Mouse (Mus musculus): ENCODE results near the gene Ddx11. TPM values are rescaled to one million over a fixed set of nuclear protein-coding genes. Genes with fewer than 3 reads are reported as not detected.
"Not testable (repeated sequence)": the region's sequence is repeated elsewhere in the genome, so short reads cannot be mapped to it uniquely, and the experiment has no call there.

Ddx11 gene
- polyA plus RNA-seq, 1 experiment from 2014 or later: 18.5 TPM

DNA sequence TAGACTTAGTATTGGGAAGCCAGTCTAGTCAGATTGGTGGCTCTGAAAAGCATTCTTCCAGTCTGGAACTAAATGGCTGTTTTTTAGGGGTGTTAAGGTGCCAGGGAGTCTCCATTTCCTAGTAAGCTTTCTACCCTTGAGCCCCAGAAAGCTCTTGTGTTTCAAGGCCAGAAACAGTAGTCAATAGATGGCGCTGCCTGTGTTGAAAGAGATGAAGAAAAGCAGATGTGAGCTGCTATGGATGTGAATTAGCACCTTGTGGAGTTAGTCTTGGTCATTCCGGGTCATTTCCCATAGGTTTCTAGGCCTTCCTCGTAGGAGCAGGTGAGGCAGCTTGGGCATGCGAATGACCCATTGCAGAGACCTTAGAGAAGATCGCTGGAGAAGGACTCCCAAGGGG, 1.9 kb downstream of the Ddx11 start:
- 75% methylated on average over 5 of the region's 5 CpGs for WGBS
- H3K9ac ChIP-seq (ENCODE audit: low read length): no peak overlapping the region
- no peak overlapping the region for H3K27ac ChIP-seq (ENCODE audit: low read depth)
- no peaks in the 10 kb centered on the region for H3K9me3 ChIP-seq (ENCODE audit: control insufficient read depth, low read length)
- H3K36me3 ChIP-seq (ENCODE audit: control insufficient read depth, insufficient read depth, low read length): peaks cover 32% of the 10 kb centered on the region
- H3K4me2 ChIP-seq (ENCODE audit: low read length): no peak overlapping the region
- H3K4me1 ChIP-seq (replicated peaks; ENCODE audit: control insufficient read depth, insufficient read depth, low read length): peaks cover 12% of the 10 kb centered on the region
- H3K4me3 ChIP-seq (ENCODE audit: low read depth, low read length): no peak overlapping the region
- no peaks in the 10 kb centered on the region for H3K27me3 ChIP-seq (replicated peaks; ENCODE audit: control insufficient read depth, insufficient read depth, low read length)
- ATAC-seq (replicated peaks; ENCODE audit: low FRiP score, low TSS enrichment, low read depth): no peak
- no peak for DNase-seq (ENCODE audit: low spot score)

DNA sequence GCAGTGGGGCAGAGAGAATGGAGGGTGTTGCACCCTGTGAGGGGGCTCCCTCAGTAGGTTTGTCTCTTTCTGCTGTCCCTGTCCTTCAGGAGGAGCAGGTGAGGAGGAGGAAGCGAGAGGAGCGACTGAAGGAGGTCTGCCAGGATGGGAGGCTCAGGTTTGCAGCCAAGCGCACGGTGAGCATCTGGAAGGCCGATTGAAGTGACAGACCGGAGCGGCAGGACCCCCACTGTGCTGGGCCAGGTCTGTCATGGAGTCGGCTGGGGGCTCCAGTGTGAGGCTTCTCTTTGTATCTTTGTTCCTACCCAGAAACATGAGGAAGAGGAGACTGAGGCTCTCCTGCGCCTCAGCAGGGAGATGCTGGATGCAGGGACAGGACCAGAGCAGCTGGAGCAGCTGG, 7.1 kb downstream of the Ddx11 start:
- H3K4me1 ChIP-seq (replicated peaks; ENCODE audit: control insufficient read depth, insufficient read depth, low read length): peaks cover under 1% of the 10 kb centered on the region; the same call in 1 of the 2 replicates
- peaks cover 81% of the 10 kb centered on the region for H3K36me3 ChIP-seq (ENCODE audit: control insufficient read depth, insufficient read depth, low read length)
- no peak overlapping the region for H3K27ac ChIP-seq (ENCODE audit: low read depth)
- WGBS: 90% methylated on average over 9 of the region's 9 CpGs
- no peak overlapping the region for H3K4me2 ChIP-seq (ENCODE audit: low read length)
- no peak for DNase-seq (ENCODE audit: low spot score)
- H3K9me3 ChIP-seq (ENCODE audit: control insufficient read depth, low read length): peaks cover 7% of the 10 kb centered on the region; the same call in 1 of the 2 replicates
- ATAC-seq (replicated peaks; ENCODE audit: low FRiP score, low TSS enrichment, low read depth): no peak
- H3K4me3 ChIP-seq (ENCODE audit: low read depth, low read length): no peak overlapping the region
- no peak overlapping the region for H3K9ac ChIP-seq (ENCODE audit: low read length)
- no peaks in the 10 kb centered on the region for H3K27me3 ChIP-seq (replicated peaks; ENCODE audit: control insufficient read depth, insufficient read depth, low read length)

DNA sequence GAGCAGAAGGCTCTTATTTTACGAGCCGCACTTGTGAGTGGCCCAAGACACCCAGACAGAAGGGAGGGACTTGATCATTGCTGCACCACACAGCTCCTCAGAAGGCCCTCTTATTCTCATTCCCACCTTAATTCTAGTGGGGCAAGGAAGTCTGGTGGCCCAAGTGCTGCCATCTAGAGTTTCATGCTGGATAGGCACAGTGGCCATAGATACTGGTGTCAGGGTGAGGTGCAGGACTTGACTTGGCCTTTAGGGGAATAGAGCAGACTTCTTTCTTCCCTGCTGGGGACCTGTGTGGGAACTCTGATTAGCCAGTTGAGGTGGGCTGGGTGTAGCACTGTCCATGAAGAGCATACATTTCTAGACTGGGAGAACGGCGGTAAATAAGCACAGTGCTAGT, 7.9 kb downstream of the Ddx11 start:
- Histone ChIP-seq H3K27ac (ENCODE audit: low read depth) (no peak overlapping the region), H3K36me3 (ENCODE audit: control insufficient read depth, insufficient read depth, low read length) (peaks cover 88% of the 10 kb centered on the region), H3K4me1 (replicated peaks; ENCODE audit: control insufficient read depth, insufficient read depth, low read length) (no peaks in the 10 kb centered on the region), H3K4me3 (ENCODE audit: low read depth, low read length) (no peak overlapping the region), H3K9ac (ENCODE audit: low read length) (no peak overlapping the region), H3K9me3 (ENCODE audit: control insufficient read depth, low read length) (peaks cover 7% of the 10 kb centered on the region; the same call in 1 of the 2 replicates), H3K4me2 (ENCODE audit: low read length) (no peak overlapping the region), H3K27me3 (replicated peaks; ENCODE audit: control insufficient read depth, insufficient read depth, low read length) (no peaks in the 10 kb centered on the region)
- 98% methylated on average over 4 of the region's 4 CpGs for WGBS
- ATAC-seq (replicated peaks; ENCODE audit: low FRiP score, low TSS enrichment, low read depth) (0 out of 2 replicates have a peak, but pooled peaks have one; percentile 47), DNase-seq (ENCODE audit: low spot score) (no peak)

GRCm38 (mm10) chr17:66152706-66153662, 29.7 kb downstream of the Ddx11 start:
- not testable (repeated sequence) for H3K9ac ChIP-seq (ENCODE audit: low read length)
- peak; percentile 60; the same call in 1 of the 2 replicates for ATAC-seq (replicated peaks; ENCODE audit: low FRiP score, low TSS enrichment, low read depth)

GRCm38 (mm10) chr17:66153735-66154423, 30.6 kb downstream of the Ddx11 start:
- ATAC-seq (replicated peaks; ENCODE audit: low FRiP score, low TSS enrichment, low read depth); H3K4me1 ChIP-seq (replicated peaks; ENCODE audit: control insufficient read depth, insufficient read depth, low read length); H3K9me3 ChIP-seq (ENCODE audit: control insufficient read depth, low read length); DNase-seq (ENCODE audit: low spot score); H3K27me3 ChIP-seq (replicated peaks; ENCODE audit: control insufficient read depth, insufficient read depth, low read length); H3K4me3 ChIP-seq (ENCODE audit: low read depth, low read length); H3K9ac ChIP-seq (ENCODE audit: low read length); H3K4me2 ChIP-seq (ENCODE audit: low read length); H3K27ac ChIP-seq (ENCODE audit: low read depth): not testable (repeated sequence)
- WGBS: 92% methylated on average over 4 of the region's 4 CpGs
- peaks cover 34% of the 10 kb centered on the region for H3K36me3 ChIP-seq (ENCODE audit: control insufficient read depth, insufficient read depth, low read length)

More at GRCm38 (mm10) chr17:66152706-66153662, 29.7 kb downstream of the Ddx11 start:
- not testable (repeated sequence) for H3K4me1 ChIP-seq (replicated peaks; ENCODE audit: control insufficient read depth, insufficient read depth, low read length); H3K9me3 ChIP-seq (ENCODE audit: control insufficient read depth, low read length); DNase-seq (ENCODE audit: low spot score); H3K4me3 ChIP-seq (ENCODE audit: low read depth, low read length); H3K27ac ChIP-seq (ENCODE audit: low read depth); H3K27me3 ChIP-seq (replicated peaks; ENCODE audit: control insufficient read depth, insufficient read depth, low read length); H3K4me2 ChIP-seq (ENCODE audit: low read length)
- WGBS: 75% methylated on average over 5 of the region's 8 CpGs
- peaks cover 43% of the 10 kb centered on the region for H3K36me3 ChIP-seq (ENCODE audit: control insufficient read depth, insufficient read depth, low read length)

DNA sequence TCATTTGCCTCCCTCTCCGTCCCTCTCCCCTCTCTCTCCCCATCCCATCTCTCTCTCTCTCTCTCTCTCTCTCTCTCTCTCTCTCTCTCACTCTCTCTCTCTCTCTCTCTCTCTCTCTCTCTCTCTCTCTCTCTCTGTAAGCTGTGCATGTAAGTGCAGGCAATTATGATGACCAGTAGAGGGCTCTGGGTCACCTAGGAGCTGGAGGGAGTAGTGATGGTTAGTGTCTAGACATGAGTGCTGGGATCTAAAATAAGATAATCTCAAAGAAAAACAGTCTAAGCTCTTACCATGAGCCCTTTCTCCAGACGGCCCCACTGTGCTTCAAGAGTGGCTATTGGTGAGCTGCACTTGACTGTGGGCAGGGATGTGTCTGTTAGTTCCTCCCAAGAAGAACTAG, 31.6 kb downstream of the Ddx11 start:
- Histone ChIP-seq H3K4me1 (replicated peaks; ENCODE audit: control insufficient read depth, insufficient read depth, low read length) (no peaks in the 10 kb centered on the region), H3K4me3 (ENCODE audit: low read depth, low read length) (no peak overlapping the region), H3K27me3 (replicated peaks; ENCODE audit: control insufficient read depth, insufficient read depth, low read length) (no peaks in the 10 kb centered on the region), H3K27ac (ENCODE audit: low read depth) (no peak overlapping the region), H3K4me2 (ENCODE audit: low read length) (no peak overlapping the region), H3K9ac (ENCODE audit: low read length) (no peak overlapping the region), H3K36me3 (ENCODE audit: control insufficient read depth, insufficient read depth, low read length) (peaks cover 24% of the 10 kb centered on the region), H3K9me3 (ENCODE audit: control insufficient read depth, low read length) (no peaks in the 10 kb centered on the region)
- WGBS: 76% methylated on average over 2 of the region's 2 CpGs
- ATAC-seq (replicated peaks; ENCODE audit: low FRiP score, low TSS enrichment, low read depth) (no peak), DNase-seq (ENCODE audit: low spot score) (no peak)

DNA sequence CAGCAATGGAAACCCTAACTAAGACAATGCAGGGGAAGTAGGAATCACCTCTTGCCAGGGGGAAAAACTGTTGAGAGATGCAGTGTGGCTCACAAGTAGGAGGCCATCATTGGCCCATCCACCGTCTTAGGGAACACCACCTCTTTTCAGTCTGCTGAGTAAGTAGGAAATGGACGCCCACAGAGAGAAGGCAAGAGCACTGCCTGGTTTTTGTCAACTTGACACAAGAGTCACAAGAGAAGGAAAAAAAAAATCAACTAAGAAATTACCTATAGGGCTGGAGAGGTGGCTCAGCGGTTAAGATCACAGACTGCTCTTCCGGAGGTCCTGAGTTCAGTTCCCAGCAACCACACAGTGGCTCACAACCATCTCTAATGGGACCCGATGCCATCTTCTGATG, 35.0 kb downstream of the Ddx11 start:
- Histone ChIP-seq H3K36me3 (ENCODE audit: control insufficient read depth, insufficient read depth, low read length) (no peaks in the 10 kb centered on the region), H3K27ac (ENCODE audit: low read depth) (no peak overlapping the region), H3K4me2 (ENCODE audit: low read length) (no peak overlapping the region), H3K9me3 (ENCODE audit: control insufficient read depth, low read length) (peaks cover 5% of the 10 kb centered on the region; the same call in 1 of the 2 replicates), H3K27me3 (replicated peaks; ENCODE audit: control insufficient read depth, insufficient read depth, low read length) (no peaks in the 10 kb centered on the region), H3K4me3 (ENCODE audit: low read depth, low read length) (no peak overlapping the region), H3K4me1 (replicated peaks; ENCODE audit: control insufficient read depth, insufficient read depth, low read length) (no peaks in the 10 kb centered on the region), H3K9ac (ENCODE audit: low read length) (no peak overlapping the region)
- DNase-seq (ENCODE audit: low spot score) (no peak), ATAC-seq (replicated peaks; ENCODE audit: low FRiP score, low TSS enrichment, low read depth) (no peak)
- WGBS: 72% methylated on average over 5 of the region's 5 CpGs

DNA sequence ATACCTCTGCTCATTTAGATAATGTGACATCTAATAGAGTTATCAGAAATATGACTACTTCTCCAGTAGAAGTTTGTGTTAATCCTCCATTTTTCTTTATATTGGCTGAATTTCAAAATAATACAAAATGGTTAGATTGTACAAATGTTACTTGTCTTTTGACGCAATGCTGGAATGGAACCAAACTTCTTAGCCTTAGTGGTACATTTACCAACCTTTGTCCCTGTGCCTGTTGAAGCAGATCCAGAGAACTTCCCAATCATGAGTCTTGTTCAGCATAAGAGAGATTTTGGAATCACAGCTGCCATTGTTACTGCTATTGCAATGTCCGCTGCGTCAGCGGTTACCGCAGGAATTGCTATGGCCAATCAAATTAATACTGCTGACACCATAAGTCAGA, 43.8 kb downstream of the Ddx11 start:
- H3K9ac ChIP-seq (ENCODE audit: low read length); H3K27me3 ChIP-seq (replicated peaks; ENCODE audit: control insufficient read depth, insufficient read depth, low read length); H3K9me3 ChIP-seq (ENCODE audit: control insufficient read depth, low read length); DNase-seq (ENCODE audit: low spot score); H3K4me1 ChIP-seq (replicated peaks; ENCODE audit: control insufficient read depth, insufficient read depth, low read length); H3K4me2 ChIP-seq (ENCODE audit: low read length); H3K4me3 ChIP-seq (ENCODE audit: low read depth, low read length); H3K36me3 ChIP-seq (ENCODE audit: control insufficient read depth, insufficient read depth, low read length); ATAC-seq (replicated peaks; ENCODE audit: low FRiP score, low TSS enrichment, low read depth); H3K27ac ChIP-seq (ENCODE audit: low read depth): not testable (repeated sequence)
- 98% methylated on average over 5 of the region's 5 CpGs for WGBS

Data from intestine, embryonic 14.5 days (tissue).